Mouse (Mus musculus) embryonic facial prominence, embryonic 14.5 days (tissue): ENCODE measurements around the gene Wnt10b. TPM values are rescaled to one million over a fixed set of nuclear protein-coding genes. Genes with fewer than 3 reads are reported as not detected.
A peak's percentile ranks its signal among the peaks of the same experiment; 100 is the strongest.

ENCODE experiments used
- ATAC-seq: fragments of 200-750 bp; cut with Nextera tagmentation; 2 replicates; pipeline ENCODE4 v1.8.0; 2017; ENCODE audit warnings: low read depth, moderate number of reproducible peaks, moderate TSS enrichment
- DNase-seq: peaks from one replicate; pipeline ENCODE4 v3.0.0-alpha.2; 2015; ENCODE audit warnings: low spot score
- H3K27ac ChIP-seq: fragments of 300-500 bp; sonication (generic); replicated peaks from 2 replicates; pipeline ENCODE4 v1.5.1; 2014; ENCODE audit warnings: low read depth, mild to moderate bottlenecking, low read length, moderate library complexity
- H3K27me3 ChIP-seq: fragments of 300-500 bp; sonication (generic); replicated peaks from 2 replicates; pipeline ENCODE4 v1.6.1; 2014; ENCODE audit warnings: low read length; ENCODE audit not compliant: control insufficient read depth, insufficient read depth
- H3K36me3 ChIP-seq: fragments of 300-500 bp; sonication (generic); 2 replicates; pipeline ENCODE4 v1.6.1; 2014; ENCODE audit warnings: low read length, mixed read lengths; ENCODE audit not compliant: control insufficient read depth, insufficient read depth
- H3K4me1 ChIP-seq: fragments of 300-500 bp; sonication (generic); 2 replicates; pipeline ENCODE4 v1.6.1; 2014; ENCODE audit warnings: antibody characterized with exemption, low read length; ENCODE audit not compliant: control insufficient read depth, insufficient read depth
- H3K4me2 ChIP-seq: fragments of 300-500 bp; sonication (generic); 2 replicates; pipeline ENCODE4 v1.6.1; 2014; ENCODE audit warnings: low read depth, mild to moderate bottlenecking, low read length, moderate library complexity, mixed read lengths
- H3K4me3 ChIP-seq: fragments of 300-500 bp; sonication (generic); 2 replicates; pipeline ENCODE4 v1.5.1; 2014; ENCODE audit warnings: low read depth, mild to moderate bottlenecking, low read length
- H3K9ac ChIP-seq: fragments of 300-500 bp; sonication (generic); 2 replicates; pipeline ENCODE4 v1.6.1; 2014; ENCODE audit warnings: low read depth, mild to moderate bottlenecking, low read length, moderate library complexity, mixed read lengths
- H3K9me3 ChIP-seq: fragments of 300-500 bp; sonication (generic); 2 replicates; pipeline ENCODE4 v1.6.1; 2016; ENCODE audit warnings: low read length; ENCODE audit not compliant: control insufficient read depth
- WGBS: fragments of 180-500 bp; shearing (Covaris S2); extraction: QIAGEN DNeasy Blood & Tissue Kit; methylation state at CpG from one replicate; pipeline ENCODE4 v1.1.7; 2014; 5-methylcytosine and 5-hydroxymethylcytosine counted together
- polyA plus RNA-seq: library from polyadenylated mRNA; unstranded; fragments of >200 nt; fragmentation: Nextera tagmentation; extraction: Ambion mirVana; gene quantifications from 2 replicates; pipeline ENCODE4 v1.2.1, GENCODE M21; 2014

Wnt10b gene
- polyA plus RNA-seq, 1 experiment from 2014 or later = 4.1 TPM

- no peak for DNase-seq
- Histone ChIP-seq H3K4me3 (peak overlapping the region; percentile 36), H3K27me3 (peaks cover 63% of the 10 kb centered on the region), H3K36me3 (no peaks in the 10 kb centered on the region), H3K27ac (no peak overlapping the region), H3K4me2 (peak overlapping the region; percentile 58), H3K9ac (no peak overlapping the region), H3K4me1 (peaks cover 5% of the 10 kb centered on the region), H3K9me3 (no peaks in the 10 kb centered on the region)
- ATAC-seq = no peak
- WGBS = 7% methylated on average over 12 of the region's 12 CpGs
These were observed 6.0 kb downstream of the Wnt10b start for GRCm38 (mm10) chr15:98771813-98772425.

GRCm38 (mm10) chr15:98768259-98768658 lies 9.7 kb downstream of the Wnt10b start:
- Histone ChIP-seq H3K27ac (no peak overlapping the region), H3K4me2 (no peak overlapping the region), H3K27me3 (peaks cover 26% of the 10 kb centered on the region), H3K36me3 (no peaks in the 10 kb centered on the region), H3K9me3 (no peaks in the 10 kb centered on the region), H3K4me1 (peaks cover 11% of the 10 kb centered on the region), H3K4me3 (no peak overlapping the region), H3K9ac (no peak overlapping the region)
- 29% methylated on average over 5 of the region's 5 CpGs for WGBS
- DNase-seq = peak; percentile 74
- ATAC-seq = peak; percentile 58; the same call in 1 of the 2 replicates

GRCm38 (mm10) chr15:98765929-98766328 lies 12.0 kb downstream of the Wnt10b start:
- H3K36me3 ChIP-seq = peaks cover 1% of the 10 kb centered on the region; the same call in 1 of the 2 replicates
- no peak overlapping the region for H3K4me3 ChIP-seq
- no peak overlapping the region for H3K9ac ChIP-seq
- H3K27ac ChIP-seq = no peak overlapping the region
- no peak overlapping the region for H3K4me2 ChIP-seq
- no peak for ATAC-seq
- no peaks in the 10 kb centered on the region for H3K9me3 ChIP-seq
- DNase-seq = no peak
- H3K4me1 ChIP-seq = peaks cover 12% of the 10 kb centered on the region
- peaks cover 3% of the 10 kb centered on the region; the same call in 1 of the 2 replicates for H3K27me3 ChIP-seq
- 64% methylated on average over 4 of the region's 4 CpGs for WGBS

GRCm38 (mm10) chr15:98762670-98763529 lies 15.1 kb downstream of the Wnt10b start, which contains the start of gene Arf3:
Arf3 (minus strand) TSS chr15:98763214.
- H3K4me2 ChIP-seq = peak within 1 kb of the TSS; percentile 77
- no peaks in the 10 kb centered on the region for H3K27me3 ChIP-seq
- peak within 1 kb of the TSS; percentile 99 for H3K4me3 ChIP-seq
- peaks cover 12% of the 10 kb centered on the region for H3K4me1 ChIP-seq
- DNase-seq (peak; percentile 97), ATAC-seq (peak; percentile 96)
- H3K27ac ChIP-seq = peak within 1 kb of the TSS; percentile 83
- peak within 1 kb of the TSS; percentile 91 for H3K9ac ChIP-seq
- under 1% methylated on average over 57 of the region's 76 CpGs for WGBS
- H3K9me3 ChIP-seq = no peaks in the 10 kb centered on the region
- peaks cover 23% of the 10 kb centered on the region for H3K36me3 ChIP-seq

GRCm38 (mm10) chr15:98762201-98762621 lies 15.7 kb downstream of the Wnt10b start:
- H3K27me3 ChIP-seq = no peaks in the 10 kb centered on the region

GRCm38 (mm10) chr15:98754125-98754524 lies 23.8 kb downstream of the Wnt10b start:
- ATAC-seq = no peak
- Histone ChIP-seq H3K9me3 (no peaks in the 10 kb centered on the region), H3K4me3 (no peak overlapping the region), H3K27ac (no peak overlapping the region), H3K4me1 (no peaks in the 10 kb centered on the region), H3K9ac (no peak overlapping the region), H3K36me3 (peaks cover 10% of the 10 kb centered on the region; the same call in 1 of the 2 replicates), H3K27me3 (no peaks in the 10 kb centered on the region), H3K4me2 (no peak overlapping the region)
- no peak for DNase-seq
- WGBS = 85% methylated on average over 2 of the region's 2 CpGs

More at GRCm38 (mm10) chr15:98762201-98762621, 15.7 kb downstream of the Wnt10b start:
- H3K27ac ChIP-seq = peak overlapping the region; percentile 83
- H3K4me3 ChIP-seq = peak overlapping the region; percentile 99
- peak overlapping the region; percentile 91 for H3K9ac ChIP-seq
- peaks cover 27% of the 10 kb centered on the region for H3K36me3 ChIP-seq
- no peaks in the 10 kb centered on the region for H3K9me3 ChIP-seq
- H3K4me1 ChIP-seq = peaks cover 12% of the 10 kb centered on the region
- ATAC-seq (peak; percentile 77), DNase-seq (peak; percentile 92)
- 0% methylated on average over 7 of the region's 24 CpGs for WGBS
- H3K4me2 ChIP-seq = peak overlapping the region; percentile 77

GRCm38 (mm10) chr15:98753021-98753423 lies 24.9 kb downstream of the Wnt10b start:
- Histone ChIP-seq H3K4me2 (no peak overlapping the region), H3K4me3 (no peak overlapping the region), H3K4me1 (no peaks in the 10 kb centered on the region), H3K9ac (no peak overlapping the region), H3K27me3 (no peaks in the 10 kb centered on the region), H3K9me3 (no peaks in the 10 kb centered on the region), H3K36me3 (peaks cover 5% of the 10 kb centered on the region; the same call in 1 of the 2 replicates), H3K27ac (no peak overlapping the region)
- ATAC-seq (no peak), DNase-seq (no peak)
- 79% methylated on average over 8 of the region's 8 CpGs for WGBS

- H3K4me3 ChIP-seq = no peak overlapping the region
- H3K9me3 ChIP-seq = no peaks in the 10 kb centered on the region
- DNase-seq = no peak
- no peak overlapping the region for H3K4me2 ChIP-seq
- ATAC-seq = no peak
- H3K36me3 ChIP-seq = no peaks in the 10 kb centered on the region
- H3K4me1 ChIP-seq = no peaks in the 10 kb centered on the region
- H3K27me3 ChIP-seq = no peaks in the 10 kb centered on the region
- no peak overlapping the region for H3K9ac ChIP-seq
- 95% methylated on average over 2 of the region's 2 CpGs for WGBS
- H3K27ac ChIP-seq = no peak overlapping the region
These were observed 28.9 kb downstream of the Wnt10b start for GRCm38 (mm10) chr15:98749093-98749492.
